ENCODE assay signal across 25 mouse cellular contexts in the genomic region with DNA sequence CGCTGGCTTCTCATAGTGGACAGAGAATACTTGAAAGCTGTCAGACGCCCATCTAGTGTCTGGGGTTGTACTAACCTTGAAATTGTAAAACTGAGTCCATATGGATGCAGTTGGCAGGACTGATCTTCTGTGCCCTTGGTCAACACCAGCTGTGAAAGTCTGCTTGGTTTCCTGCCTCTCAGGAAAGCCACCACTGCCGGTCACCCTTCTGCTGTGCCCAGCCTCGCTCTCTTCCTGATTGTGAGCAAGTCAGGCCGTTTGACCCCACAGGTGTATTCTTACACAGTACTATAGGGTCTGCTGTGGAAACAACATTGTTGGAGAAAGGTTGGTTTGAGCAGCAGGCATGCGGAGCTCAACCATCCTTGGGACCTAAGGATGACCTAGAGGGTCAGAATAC.
"Had no signal": no experiment of that assay in that cellular context is flagged by ENCODE, and none has a peak within 500 bp of the region (broad histone marks: within the 10 kb centered on the region; RNA-seq: fewer than 3 reads in every experiment).

No protein-coding gene starts in this region.

- H3K4me3 ChIP-seq: gastrocnemius, adult 2 months; heart, embryonic 10.5 days; heart, embryonic 12.5 days; hindbrain, embryonic 12.5 days; hindbrain, embryonic 15.5 days; intestine, embryonic 15.5 days; limb, embryonic 13.5 days; limb, embryonic 15.5 days; liver, embryonic 12.5 days had no signal

- ATAC-seq: inflammation-experienced regulatory T-cells, adult 6 months; intestine, embryonic 15.5 days; liver, embryonic 12.5 days had no signal

- H3K9me3 ChIP-seq: heart, embryonic 10.5 days; heart, embryonic 12.5 days; hindbrain, embryonic 10.5 days; hindbrain, embryonic 12.5 days; hindbrain, embryonic 15.5 days; intestine, embryonic 15.5 days; limb, embryonic 13.5 days; limb, embryonic 15.5 days; liver, embryonic 12.5 days had no signal

- DNase-seq: gastrocnemius, adult 2 months; gastrocnemius, postnatal 10 days; gastrocnemius, postnatal 25 days; heart, adult 18-20 months; heart, postnatal 10 days; heart, postnatal 4 days; kidney, adult 11 months; kidney, adult 2 months; kidney, adult 9 months; kidney, postnatal 14 days; kidney, postnatal 36 days; layer of hippocampus, adult 9-11 months; layer of hippocampus, postnatal 36 days; left cerebral cortex, postnatal 4 days had no signal

- H3K27ac ChIP-seq: gastrocnemius, adult 2 months; heart, embryonic 10.5 days; hindbrain, embryonic 12.5 days; hindbrain, embryonic 15.5 days; intestine, embryonic 15.5 days; kidney, postnatal 0 days; limb, embryonic 13.5 days; limb, embryonic 15.5 days; liver, embryonic 12.5 days had no signal

- H3K27me3 ChIP-seq: hindbrain, embryonic 12.5 days; hindbrain, embryonic 15.5 days had no signal

- H3K36me3 ChIP-seq: heart, embryonic 10.5 days; heart, embryonic 12.5 days; hindbrain, embryonic 15.5 days; intestine, embryonic 15.5 days; limb, embryonic 13.5 days; limb, embryonic 15.5 days; liver, embryonic 12.5 days had no signal

- H3K9ac ChIP-seq: heart, embryonic 12.5 days; hindbrain, embryonic 12.5 days; hindbrain, embryonic 15.5 days; intestine, embryonic 15.5 days; limb, embryonic 13.5 days; limb, embryonic 15.5 days; liver, embryonic 12.5 days had no signal

- H3K4me2 ChIP-seq: heart, embryonic 12.5 days; hindbrain, embryonic 12.5 days; hindbrain, embryonic 15.5 days; intestine, embryonic 15.5 days; limb, embryonic 13.5 days; limb, embryonic 15.5 days; liver, embryonic 12.5 days had no signal
